Mouse (Mus musculus): ENCODE results near the gene Asic5. TPM values are rescaled to one million over a fixed set of nuclear protein-coding genes. Genes with fewer than 3 reads are reported as not detected.

The Asic5 gene
- total and polyA plus RNA-seq, 3 experiments = not detected

DNA sequence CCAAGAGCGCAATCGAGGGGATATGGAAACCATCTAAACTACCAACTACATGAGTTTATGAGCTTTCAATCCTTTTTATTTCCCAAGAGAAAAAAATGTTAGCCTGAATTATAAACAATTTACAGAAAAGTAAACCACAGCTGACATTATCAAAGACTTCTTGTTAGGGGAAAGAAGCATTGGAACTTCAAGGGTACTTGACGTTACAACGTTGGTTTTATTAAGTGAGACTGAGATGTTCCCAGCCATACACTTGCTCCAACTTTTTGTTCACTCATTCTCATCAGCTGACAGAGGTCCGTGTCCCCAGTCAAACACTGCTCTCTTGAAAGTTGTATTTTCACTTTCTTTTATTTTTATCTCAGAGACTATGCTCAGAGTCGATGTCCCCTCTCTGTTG is 61.6 kb downstream of the Asic5 start:
- ATAC-seq (ENCODE audit: extremely low read depth, insufficient number of reproducible peaks, low FRiP score, poor library complexity, severe bottlenecking) (no peak), DNase-seq (ENCODE audit: low spot score) (no peak)
- Histone ChIP-seq H3K4me1 (ENCODE audit: insufficient read depth, low read depth, low read length) (no peaks in the 10 kb centered on the region), H3K9me3 (replicated peaks) (no peaks in the 10 kb centered on the region), H3K27me3 (ENCODE audit: insufficient read depth, low read length) (no peaks in the 10 kb centered on the region), H3K36me3 (replicated peaks) (no peaks in the 10 kb centered on the region), H3K4me3 (ENCODE audit: low read depth, low read length) (no peak overlapping the region)
- TF ChIP-seq GATA1 (IDR thresholded peaks at IDR 0.05; ENCODE audit: borderline replicate concordance, low read length) (no peak), TAL1 (conservative IDR thresholded peaks at IDR 0.05; ENCODE audit: low read depth, low read length) (no peak), POLR2AphosphoS5 (IDR thresholded peaks at IDR 0.05; ENCODE audit: insufficient replicate concordance, low read depth, low read length) (no peak), GATA2 (IDR thresholded peaks at IDR 0.05; ENCODE audit: borderline replicate concordance, low read depth, low read length) (no peak), CTCF (IDR thresholded peaks at IDR 0.05; ENCODE audit: low read depth, low read length) (no peak)

DNA sequence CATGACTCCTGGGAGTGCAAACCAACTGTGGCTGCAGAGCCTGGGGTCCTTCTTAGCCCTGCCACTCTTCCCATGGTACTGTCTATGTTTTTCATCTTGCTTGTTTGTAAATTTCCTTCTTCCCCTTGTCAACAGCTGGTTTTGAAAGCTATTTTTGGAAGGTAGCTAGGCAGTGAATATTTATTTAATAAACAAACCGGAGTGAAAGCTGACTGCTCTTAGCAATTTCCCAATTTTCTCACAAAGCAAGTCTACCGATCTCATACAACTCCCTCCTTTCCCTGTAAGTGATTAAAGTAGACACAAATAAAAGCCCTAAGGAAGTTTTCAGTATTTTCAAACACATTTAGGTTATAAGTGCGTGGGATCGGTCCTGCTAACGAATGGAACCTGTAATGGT is 62.8 kb downstream of the Asic5 start:
- ATAC-seq (ENCODE audit: extremely low read depth, insufficient number of reproducible peaks, low FRiP score, poor library complexity, severe bottlenecking) = no peak
- Histone ChIP-seq H3K36me3 (replicated peaks) (no peaks in the 10 kb centered on the region), H3K27me3 (ENCODE audit: insufficient read depth, low read length) (no peaks in the 10 kb centered on the region), H3K9me3 (replicated peaks) (no peaks in the 10 kb centered on the region), H3K4me1 (ENCODE audit: insufficient read depth, low read depth, low read length) (no peaks in the 10 kb centered on the region), H3K4me3 (ENCODE audit: low read depth, low read length) (no peak overlapping the region)
- no peak for DNase-seq (ENCODE audit: low spot score)
- TF ChIP-seq GATA2 (IDR thresholded peaks at IDR 0.05; ENCODE audit: borderline replicate concordance, low read depth, low read length) (no peak), GATA1 (IDR thresholded peaks at IDR 0.05; ENCODE audit: borderline replicate concordance, low read length) (no peak), CTCF (IDR thresholded peaks at IDR 0.05; ENCODE audit: low read depth, low read length) (no peak), POLR2AphosphoS5 (IDR thresholded peaks at IDR 0.05; ENCODE audit: insufficient replicate concordance, low read depth, low read length) (no peak), TAL1 (conservative IDR thresholded peaks at IDR 0.05; ENCODE audit: low read depth, low read length) (no peak)

DNA sequence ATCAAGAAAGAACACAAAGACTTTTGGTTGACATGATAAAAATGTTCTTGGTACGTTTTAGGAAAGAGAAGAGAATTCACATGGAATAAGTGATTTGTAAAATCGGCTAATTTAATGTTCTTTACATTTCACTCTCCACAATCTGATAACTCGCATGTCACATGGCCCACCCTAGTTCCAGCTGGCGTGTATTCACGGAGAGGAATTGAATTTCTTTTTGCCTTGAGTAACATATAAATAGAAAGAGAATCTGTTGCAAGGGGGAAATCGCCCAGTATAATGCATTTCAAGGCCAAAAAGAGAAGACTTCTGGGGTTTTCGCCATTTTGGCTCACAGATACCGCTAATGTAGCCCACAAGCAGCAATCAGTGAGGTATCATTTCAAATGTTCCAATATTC is 64.0 kb downstream of the Asic5 start:
- TF ChIP-seq GATA1 (IDR thresholded peaks at IDR 0.05; ENCODE audit: borderline replicate concordance, low read length) (no peak), POLR2AphosphoS5 (IDR thresholded peaks at IDR 0.05; ENCODE audit: insufficient replicate concordance, low read depth, low read length) (no peak), TAL1 (conservative IDR thresholded peaks at IDR 0.05; ENCODE audit: low read depth, low read length) (no peak), CTCF (IDR thresholded peaks at IDR 0.05; ENCODE audit: low read depth, low read length) (no peak), GATA2 (IDR thresholded peaks at IDR 0.05; ENCODE audit: borderline replicate concordance, low read depth, low read length) (no peak)
- H3K4me1 ChIP-seq (ENCODE audit: insufficient read depth, low read depth, low read length) = no peaks in the 10 kb centered on the region
- DNase-seq (ENCODE audit: low spot score) (no peak), ATAC-seq (ENCODE audit: extremely low read depth, insufficient number of reproducible peaks, low FRiP score, poor library complexity, severe bottlenecking) (no peak)
- no peaks in the 10 kb centered on the region for H3K36me3 ChIP-seq (replicated peaks)
- H3K9me3 ChIP-seq (replicated peaks) = no peaks in the 10 kb centered on the region
- no peak overlapping the region for H3K4me3 ChIP-seq (ENCODE audit: low read depth, low read length)
- no peaks in the 10 kb centered on the region for H3K27me3 ChIP-seq (ENCODE audit: insufficient read depth, low read length)

DNA sequence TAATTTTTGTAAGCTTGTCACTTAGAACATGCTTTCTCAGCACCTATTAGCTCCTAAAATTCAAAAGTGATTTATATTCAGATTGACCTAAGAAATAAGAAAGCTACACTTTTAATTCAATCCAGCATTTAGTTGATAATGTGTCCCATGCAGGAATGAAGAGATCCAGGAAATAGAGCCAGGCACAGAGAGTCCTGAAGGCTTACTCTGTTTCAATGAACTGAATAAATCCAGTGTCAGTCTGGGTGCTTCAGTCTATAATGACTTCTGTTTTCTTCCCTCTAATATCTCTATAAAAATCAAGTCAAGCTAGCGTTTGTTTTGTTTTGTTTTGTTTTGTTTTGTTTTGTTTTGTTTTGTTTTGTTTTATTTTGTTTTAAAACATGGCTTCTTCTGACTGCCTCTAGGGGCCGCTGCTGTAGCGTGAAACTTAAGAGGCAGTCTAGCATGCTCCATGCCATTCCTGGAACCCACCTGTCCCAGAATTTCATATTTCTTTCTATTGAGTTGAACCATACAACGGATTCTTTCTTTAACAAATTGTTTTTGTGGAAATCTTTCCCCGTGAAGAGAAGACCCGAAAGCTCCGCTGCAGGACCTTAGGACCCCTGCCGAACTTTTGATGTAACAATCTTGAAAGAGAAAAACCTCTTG is 65.1 kb downstream of the Asic5 start:
- no peak for TF ChIP-seq GATA1 (IDR thresholded peaks at IDR 0.05; ENCODE audit: borderline replicate concordance, low read length)
- TF ChIP-seq POLR2AphosphoS5 (IDR thresholded peaks at IDR 0.05; ENCODE audit: insufficient replicate concordance, low read depth, low read length) = no peak
- no peak for TF ChIP-seq CTCF (IDR thresholded peaks at IDR 0.05; ENCODE audit: low read depth, low read length)
- TF ChIP-seq TAL1 (conservative IDR thresholded peaks at IDR 0.05; ENCODE audit: low read depth, low read length) = no peak
- TF ChIP-seq GATA2 (IDR thresholded peaks at IDR 0.05; ENCODE audit: borderline replicate concordance, low read depth, low read length) = no peak
- Histone ChIP-seq H3K4me1 (ENCODE audit: insufficient read depth, low read depth, low read length) (no peaks in the 10 kb centered on the region), H3K36me3 (replicated peaks) (no peaks in the 10 kb centered on the region), H3K9me3 (replicated peaks) (no peaks in the 10 kb centered on the region), H3K4me3 (ENCODE audit: low read depth, low read length) (no peak overlapping the region), H3K27me3 (ENCODE audit: insufficient read depth, low read length) (no peaks in the 10 kb centered on the region)
- ATAC-seq (ENCODE audit: extremely low read depth, insufficient number of reproducible peaks, low FRiP score, poor library complexity, severe bottlenecking) (no peak), DNase-seq (ENCODE audit: low spot score) (no peak)

DNA sequence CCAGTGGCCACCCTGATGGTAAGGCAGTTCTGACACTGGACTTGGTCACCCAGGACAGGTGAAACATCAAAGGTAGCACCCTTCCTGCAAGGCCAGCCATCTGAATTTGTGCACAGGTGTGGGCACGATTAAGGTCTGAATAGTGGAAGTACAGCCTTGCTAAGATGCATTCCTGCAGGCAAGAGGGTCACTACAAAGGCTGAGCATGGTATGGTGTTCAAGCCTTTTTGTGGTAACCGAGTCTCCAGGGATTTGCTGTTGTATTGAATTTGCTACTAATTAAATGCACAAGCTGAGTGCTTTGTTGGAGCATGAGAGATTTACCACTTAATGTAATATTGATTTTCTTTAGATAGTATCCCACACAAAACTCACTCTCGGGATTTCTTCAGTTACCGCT is 66.0 kb downstream of the Asic5 start:
- H3K36me3 ChIP-seq (replicated peaks) = no peaks in the 10 kb centered on the region
- TF ChIP-seq TAL1 (conservative IDR thresholded peaks at IDR 0.05; ENCODE audit: low read depth, low read length) (no peak), CTCF (IDR thresholded peaks at IDR 0.05; ENCODE audit: low read depth, low read length) (no peak), POLR2AphosphoS5 (IDR thresholded peaks at IDR 0.05; ENCODE audit: insufficient replicate concordance, low read depth, low read length) (no peak), GATA1 (IDR thresholded peaks at IDR 0.05; ENCODE audit: borderline replicate concordance, low read length) (no peak), GATA2 (IDR thresholded peaks at IDR 0.05; ENCODE audit: borderline replicate concordance, low read depth, low read length) (no peak)
- ATAC-seq (ENCODE audit: extremely low read depth, insufficient number of reproducible peaks, low FRiP score, poor library complexity, severe bottlenecking) = no peak
- no peak for DNase-seq (ENCODE audit: low spot score)
- no peak overlapping the region for H3K4me3 ChIP-seq (ENCODE audit: low read depth, low read length)
- H3K4me1 ChIP-seq (ENCODE audit: insufficient read depth, low read depth, low read length) = no peaks in the 10 kb centered on the region
- no peaks in the 10 kb centered on the region for H3K27me3 ChIP-seq (ENCODE audit: insufficient read depth, low read length)
- H3K9me3 ChIP-seq (replicated peaks) = no peaks in the 10 kb centered on the region

DNA sequence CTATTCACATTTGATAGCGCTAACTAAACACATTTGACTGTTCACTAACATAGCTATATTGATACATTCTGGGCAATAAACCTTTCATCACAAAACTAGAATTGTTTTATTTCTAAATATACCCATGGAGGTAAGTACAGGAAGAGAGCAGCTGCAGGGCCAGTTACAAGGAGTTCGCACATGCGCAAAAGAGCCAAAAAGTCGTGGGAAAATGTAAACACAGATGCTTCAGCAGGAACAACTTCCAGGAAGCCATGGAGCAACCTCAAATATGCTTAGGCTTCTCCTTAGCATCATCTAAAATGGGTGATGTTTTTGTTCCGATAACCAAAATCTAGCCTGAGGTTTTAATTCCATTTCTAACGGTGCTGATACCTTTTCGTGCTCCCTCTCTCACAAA is 66.6 kb downstream of the Asic5 start:
- no peaks in the 10 kb centered on the region for H3K36me3 ChIP-seq (replicated peaks)
- H3K27me3 ChIP-seq (ENCODE audit: insufficient read depth, low read length) = no peaks in the 10 kb centered on the region

More for the DNA sequence above, 66.6 kb downstream of the Asic5 start:
- H3K9me3 ChIP-seq (replicated peaks) = no peaks in the 10 kb centered on the region
- H3K4me3 ChIP-seq (ENCODE audit: low read depth, low read length) = no peak overlapping the region
- DNase-seq (ENCODE audit: low spot score) = no peak
- TF ChIP-seq GATA1 (IDR thresholded peaks at IDR 0.05; ENCODE audit: borderline replicate concordance, low read length) = no peak
- no peak for TF ChIP-seq GATA2 (IDR thresholded peaks at IDR 0.05; ENCODE audit: borderline replicate concordance, low read depth, low read length)
- no peak for TF ChIP-seq POLR2AphosphoS5 (IDR thresholded peaks at IDR 0.05; ENCODE audit: insufficient replicate concordance, low read depth, low read length)
- TF ChIP-seq CTCF (IDR thresholded peaks at IDR 0.05; ENCODE audit: low read depth, low read length) = no peak
- no peak for TF ChIP-seq TAL1 (conservative IDR thresholded peaks at IDR 0.05; ENCODE audit: low read depth, low read length)
- ATAC-seq (ENCODE audit: extremely low read depth, insufficient number of reproducible peaks, low FRiP score, poor library complexity, severe bottlenecking) = no peak
- H3K4me1 ChIP-seq (ENCODE audit: insufficient read depth, low read depth, low read length) = no peaks in the 10 kb centered on the region
